Mouse (Mus musculus) embryonic facial prominence, embryonic 11.5 days (tissue): ENCODE measurements around the gene Slc25a12. TPM values are rescaled to one million over a fixed set of nuclear protein-coding genes. Genes with fewer than 3 reads are reported as not detected.
A peak's percentile ranks its signal among the peaks of the same experiment; 100 is the strongest.

Experiments used
- ATAC-seq: fragments of 200-750 bp; cut with Nextera tagmentation; replicated peaks from 2 replicates; pipeline ENCODE4 v1.8.0; 2017; ENCODE audit warnings: low read depth; ENCODE audit not compliant: insufficient number of reproducible peaks, low FRiP score, low TSS enrichment
- DNase-seq: peaks from one replicate; pipeline ENCODE4 v3.0.0-alpha.2; 2015; ENCODE audit warnings: low spot score
- H3K27ac ChIP-seq: fragments of 300-500 bp; sonication (generic); replicated peaks from 2 replicates; pipeline ENCODE4 v1.5.1; 2014; ENCODE audit warnings: mild to moderate bottlenecking, low read depth, low read length, control low read depth
- H3K27me3 ChIP-seq: fragments of 300-500 bp; sonication (generic); 2 replicates; pipeline ENCODE4 v1.6.1; 2014; ENCODE audit warnings: mild to moderate bottlenecking, low read length, moderate library complexity, mixed read lengths; ENCODE audit not compliant: control insufficient read depth, insufficient read depth
- H3K36me3 ChIP-seq: fragments of 300-500 bp; sonication (generic); replicated peaks from 2 replicates; pipeline ENCODE4 v1.6.1; 2014; ENCODE audit warnings: low read depth, mild to moderate bottlenecking, low read length, moderate library complexity, mixed read lengths; ENCODE audit not compliant: control insufficient read depth, insufficient read depth
- H3K4me1 ChIP-seq: fragments of 300-500 bp; sonication (generic); 2 replicates; pipeline ENCODE4 v1.6.1; 2014; ENCODE audit warnings: low read length, mixed read lengths; ENCODE audit not compliant: control insufficient read depth, insufficient read depth
- H3K4me2 ChIP-seq: fragments of 300-500 bp; sonication (generic); 2 replicates; pipeline ENCODE4 v1.6.1; 2014; ENCODE audit warnings: low read depth, mild to moderate bottlenecking, control low read depth, low read length, moderate library complexity
- H3K4me3 ChIP-seq: fragments of 300-500 bp; sonication (generic); 2 replicates; pipeline ENCODE4 v1.5.1; 2014; ENCODE audit warnings: low read depth, low read length, control low read depth
- H3K9ac ChIP-seq: fragments of 300-500 bp; sonication (generic); replicated peaks from 2 replicates; pipeline ENCODE4 v1.6.1; 2014; ENCODE audit warnings: mild to moderate bottlenecking, control low read depth, low read length
- H3K9me3 ChIP-seq: fragments of 300-500 bp; sonication (generic); replicated peaks from 2 replicates; pipeline ENCODE4 v1.6.1; 2016; ENCODE audit warnings: mild to moderate bottlenecking, low read length, inconsistent platforms, mixed read lengths; ENCODE audit not compliant: control insufficient read depth
- WGBS: fragments of 180-500 bp; shearing (Covaris S2); extraction: QIAGEN DNeasy Blood & Tissue Kit; methylation state at CpG from one replicate; pipeline ENCODE4 v1.1.7; 2014; 5-methylcytosine and 5-hydroxymethylcytosine counted together
- polyA plus RNA-seq: library from polyadenylated mRNA; unstranded; fragments of >200 nt; fragmentation: Nextera tagmentation; extraction: Ambion mirVana; gene quantifications from 2 replicates; pipeline ENCODE4 v1.2.1, GENCODE M21; 2014

Gene Slc25a12
- polyA plus RNA-seq, 1 experiment from 2014 or later: 43.9 TPM

DNA sequence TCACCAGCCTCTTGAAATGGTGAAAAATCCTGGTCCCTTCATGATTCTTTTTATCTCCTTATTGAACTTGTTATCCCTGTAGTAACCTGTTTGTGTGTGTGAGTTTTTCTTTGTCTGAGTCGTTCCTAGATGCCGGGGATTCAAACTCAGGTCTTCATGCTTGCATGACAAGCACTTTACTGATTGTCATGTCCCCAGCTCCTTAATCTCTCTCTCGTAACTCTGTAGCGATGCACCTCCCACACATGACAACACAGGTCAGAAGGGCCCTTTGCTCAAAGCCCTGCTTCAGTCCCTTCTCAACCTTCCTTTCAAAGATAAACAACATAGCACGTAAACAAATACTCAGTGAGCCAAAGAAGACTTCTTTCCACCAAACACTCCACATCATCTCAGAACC, 9.2 kb downstream of the Slc25a12 start:
- Histone ChIP-seq H3K27ac (no peak overlapping the region), H3K4me3 (no peak overlapping the region), H3K9me3 (no peaks in the 10 kb centered on the region), H3K4me2 (no peak overlapping the region), H3K36me3 (no peaks in the 10 kb centered on the region), H3K27me3 (no peaks in the 10 kb centered on the region), H3K9ac (no peak overlapping the region), H3K4me1 (0 out of 2 replicates have a peak, but pooled peaks cover 2% of the 10 kb centered on the region)
- WGBS: 90% methylated on average over 5 of the region's 5 CpGs
- ATAC-seq: no peak
- DNase-seq: no peak

DNA sequence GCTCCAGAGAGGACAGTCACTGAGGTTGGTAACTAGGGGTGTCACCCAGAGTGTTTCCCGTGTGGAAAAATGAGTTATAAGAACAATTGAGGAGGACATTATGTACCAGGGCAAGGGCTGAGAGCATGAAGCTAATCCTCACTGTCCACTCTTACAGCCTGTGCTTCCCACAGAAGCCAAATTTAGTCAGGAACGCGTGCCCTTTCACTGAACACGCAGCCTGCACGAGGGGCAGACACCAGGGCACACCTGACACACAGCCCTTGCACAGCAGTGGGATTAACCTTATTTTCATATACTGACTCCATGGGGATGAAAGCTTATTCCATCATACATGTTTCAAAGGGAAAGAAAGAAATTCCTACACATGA, 13.5 kb downstream of the Slc25a12 start:
- H3K4me2 ChIP-seq: no peak overlapping the region
- no peaks in the 10 kb centered on the region for H3K9me3 ChIP-seq
- ATAC-seq (no peak), DNase-seq (no peak)
- H3K4me3 ChIP-seq: no peak overlapping the region
- H3K36me3 ChIP-seq: no peaks in the 10 kb centered on the region
- H3K27me3 ChIP-seq: no peaks in the 10 kb centered on the region
- no peak overlapping the region for H3K27ac ChIP-seq
- no peak overlapping the region for H3K9ac ChIP-seq
- H3K4me1 ChIP-seq: 0 out of 2 replicates have a peak, but pooled peaks cover 2% of the 10 kb centered on the region
- WGBS: 47% methylated on average over 5 of the region's 5 CpGs

DNA sequence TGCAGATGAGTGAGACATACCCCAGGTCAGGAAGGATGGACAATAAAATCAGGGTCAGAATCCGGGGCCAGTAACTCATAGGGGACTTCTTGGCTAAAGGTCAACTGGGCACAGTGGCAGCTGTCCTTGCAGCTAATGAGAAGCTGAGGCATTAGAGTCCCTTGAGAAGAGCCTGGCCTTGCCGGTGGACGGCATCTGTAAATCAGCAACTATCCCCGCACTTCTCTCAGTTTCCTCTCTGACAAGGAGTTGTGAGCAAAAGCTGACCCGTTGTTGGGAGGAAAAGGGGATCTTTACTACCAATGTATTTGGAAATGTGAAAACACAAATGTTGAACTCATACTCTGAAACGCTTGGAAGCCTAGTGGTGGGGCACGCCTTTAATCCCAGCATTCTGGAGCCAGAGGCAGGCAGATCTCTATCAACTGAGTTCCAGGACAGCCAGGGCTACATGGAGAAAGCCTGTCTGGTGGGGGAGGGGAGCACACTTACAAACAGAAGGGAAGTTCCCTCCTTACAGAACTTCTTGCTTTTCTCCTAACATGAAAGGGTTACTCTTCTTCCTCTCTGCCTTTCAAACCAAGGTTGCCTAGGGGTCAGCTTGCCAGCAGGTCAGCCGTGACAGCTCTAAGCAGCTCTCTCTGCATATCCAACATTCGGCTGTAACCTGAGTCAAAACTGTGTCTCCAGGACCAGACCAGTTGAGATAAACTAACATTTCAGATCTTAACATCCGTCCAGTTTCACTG, 14.1 kb downstream of the Slc25a12 start:
- Histone ChIP-seq H3K9me3 (no peaks in the 10 kb centered on the region), H3K27me3 (no peaks in the 10 kb centered on the region), H3K4me3 (no peak overlapping the region), H3K4me2 (no peak overlapping the region), H3K4me1 (0 out of 2 replicates have a peak, but pooled peaks cover 2% of the 10 kb centered on the region), H3K9ac (no peak overlapping the region), H3K36me3 (no peaks in the 10 kb centered on the region), H3K27ac (no peak overlapping the region)
- no peak for ATAC-seq
- DNase-seq: peak; percentile 39
- WGBS: 43% methylated on average over 10 of the region's 10 CpGs

DNA sequence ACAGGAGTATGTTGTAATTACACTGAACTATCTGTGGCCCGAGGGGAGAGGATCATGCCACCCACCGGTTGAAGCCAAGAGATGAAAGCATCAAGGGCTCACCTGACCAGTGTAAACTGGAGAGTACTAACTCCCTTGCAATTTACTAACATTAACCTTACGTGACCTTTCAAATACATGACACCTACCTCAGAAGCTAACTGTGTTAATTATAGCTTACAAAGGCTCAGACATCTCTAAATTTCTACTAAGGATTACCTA, 15.9 kb downstream of the Slc25a12 start:
- H3K36me3 ChIP-seq: no peaks in the 10 kb centered on the region
- H3K27me3 ChIP-seq: no peaks in the 10 kb centered on the region
- WGBS: 63% methylated on average over 3 of the region's 3 CpGs
- no peak for ATAC-seq
- no peak for DNase-seq
- no peak overlapping the region for H3K4me2 ChIP-seq
- H3K27ac ChIP-seq: no peak overlapping the region
- no peaks in the 10 kb centered on the region for H3K9me3 ChIP-seq
- no peak overlapping the region for H3K4me3 ChIP-seq
- no peak overlapping the region for H3K9ac ChIP-seq
- H3K4me1 ChIP-seq: 0 out of 2 replicates have a peak, but pooled peaks cover 2% of the 10 kb centered on the region

DNA sequence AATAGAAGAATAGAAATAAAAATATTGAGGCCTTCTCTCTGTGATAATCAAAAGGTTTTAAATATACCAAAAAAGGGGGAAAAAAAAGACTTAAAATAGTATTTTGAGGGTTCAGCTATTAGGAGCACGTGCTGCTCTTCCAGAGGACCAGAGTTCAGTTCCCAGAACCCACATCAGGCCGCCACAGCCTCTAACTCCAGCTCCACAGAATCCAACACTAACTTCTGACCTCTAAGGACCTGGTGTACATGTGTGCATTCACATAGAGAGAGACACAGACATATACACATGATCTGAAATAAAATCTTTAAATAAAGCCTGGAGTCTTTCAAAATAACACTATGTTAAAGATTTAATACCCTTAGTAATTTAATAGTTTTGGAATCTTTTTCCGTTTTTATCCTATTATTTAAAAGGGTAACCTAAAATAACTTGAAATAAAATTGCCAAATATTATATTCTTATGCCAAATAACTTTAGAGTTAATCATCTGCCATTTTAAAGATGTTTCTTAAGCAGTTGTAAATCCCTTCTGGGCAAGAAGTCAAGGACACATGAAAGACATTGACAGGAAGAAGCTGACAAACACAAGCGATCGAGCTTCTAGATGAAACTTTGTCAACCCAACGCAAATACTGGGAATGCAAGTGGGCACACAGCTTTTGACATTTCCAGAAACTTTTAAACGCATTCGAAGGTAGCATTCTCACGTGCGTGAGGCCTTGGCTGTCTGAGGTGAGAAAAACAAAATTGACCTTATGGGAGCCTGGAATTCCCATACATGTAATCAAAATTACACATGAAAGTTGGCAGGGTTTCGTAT, 16.4 kb downstream of the Slc25a12 start:
- Histone ChIP-seq H3K36me3 (no peaks in the 10 kb centered on the region), H3K27ac (no peak overlapping the region), H3K4me2 (no peak overlapping the region), H3K4me1 (0 out of 2 replicates have a peak, but pooled peaks cover 2% of the 10 kb centered on the region), H3K9me3 (no peaks in the 10 kb centered on the region), H3K27me3 (no peaks in the 10 kb centered on the region), H3K9ac (no peak overlapping the region), H3K4me3 (no peak overlapping the region)
- DNase-seq (no peak), ATAC-seq (no peak)
- 87% methylated on average over 11 of the region's 11 CpGs for WGBS

DNA sequence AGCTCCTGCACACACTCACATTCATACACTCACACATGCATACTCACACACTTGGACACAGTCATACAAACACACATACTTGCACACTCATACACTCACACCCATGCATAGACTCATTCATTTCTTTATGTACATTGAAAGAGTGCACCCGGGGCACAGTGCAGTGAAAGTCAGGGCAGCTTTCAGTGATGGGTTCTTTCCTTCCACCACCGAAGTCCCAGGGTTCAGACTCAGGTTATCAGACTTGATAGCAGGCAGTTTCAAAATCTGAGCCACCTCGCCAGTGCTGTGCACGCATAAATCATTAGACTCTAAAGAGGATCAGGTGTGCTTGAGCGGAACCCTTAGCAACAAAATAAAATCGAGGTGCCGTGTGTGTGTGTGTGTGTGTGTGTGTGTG, 17.4 kb downstream of the Slc25a12 start:
- no peak for ATAC-seq
- no peak for DNase-seq
- H3K9ac ChIP-seq: no peak overlapping the region
- no peak overlapping the region for H3K4me3 ChIP-seq
- H3K27ac ChIP-seq: no peak overlapping the region
- no peaks in the 10 kb centered on the region for H3K9me3 ChIP-seq
- WGBS: 86% methylated on average over 7 of the region's 7 CpGs
- 0 out of 2 replicates have a peak, but pooled peaks cover 2% of the 10 kb centered on the region for H3K4me1 ChIP-seq
- H3K4me2 ChIP-seq: no peak overlapping the region
- H3K27me3 ChIP-seq: no peaks in the 10 kb centered on the region
- no peaks in the 10 kb centered on the region for H3K36me3 ChIP-seq

DNA sequence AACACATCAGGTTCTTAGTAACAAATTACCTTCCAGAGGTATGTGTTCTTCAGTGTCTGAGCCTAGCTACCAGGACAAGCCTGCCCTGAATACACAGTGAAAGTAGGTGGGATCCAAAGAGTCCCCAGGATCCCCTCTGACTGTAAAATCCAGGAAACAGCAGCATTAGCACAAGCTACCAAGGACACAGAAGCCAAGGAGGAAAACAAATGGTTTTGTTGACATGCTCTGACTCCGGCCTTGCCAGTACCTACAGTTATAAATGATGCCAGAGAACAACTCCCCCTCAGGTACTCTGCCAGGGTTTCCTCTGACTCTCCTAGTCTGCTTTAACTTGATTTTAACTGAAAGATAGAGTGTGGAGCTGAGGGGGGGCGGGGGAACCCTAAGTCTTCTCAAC, 18.0 kb downstream of the Slc25a12 start:
- no peaks in the 10 kb centered on the region for H3K36me3 ChIP-seq
- no peak overlapping the region for H3K4me2 ChIP-seq
- no peak overlapping the region for H3K27ac ChIP-seq
- no peak overlapping the region for H3K9ac ChIP-seq
- H3K4me3 ChIP-seq: no peak overlapping the region
- 0 out of 2 replicates have a peak, but pooled peaks cover 2% of the 10 kb centered on the region for H3K4me1 ChIP-seq
- no peaks in the 10 kb centered on the region for H3K27me3 ChIP-seq
- ATAC-seq (no peak), DNase-seq (no peak)
- WGBS: 78% methylated on average over 2 of the region's 2 CpGs
- no peaks in the 10 kb centered on the region for H3K9me3 ChIP-seq
